Mouse (Mus musculus): ENCODE results near the gene Glrx3. TPM values are rescaled to one million over a fixed set of nuclear protein-coding genes. Genes with fewer than 3 reads are reported as not detected.

Glrx3 gene
- total and polyA plus RNA-seq, 2 experiments from 2014 or later: 158 to 233 TPM

- H3K4me2 ChIP-seq (ENCODE audit: low read depth): peak within 1 kb of the TSS; percentile 72
- no peaks in the 10 kb centered on the region for H3K4me1 ChIP-seq (ENCODE audit: insufficient read depth)
- 3% methylated on average over 63 of the region's 63 CpGs for WGBS
- peak; percentile 99 for ATAC-seq
- no peaks in the 10 kb centered on the region for H3K9me3 ChIP-seq (ENCODE audit: low read length)
- TF ChIP-seq CTCF (IDR thresholded peaks at IDR 0.05; ENCODE audit: low read depth): peak; percentile 21; the same call in 1 of the 2 replicates
- peak within 1 kb of the TSS; percentile 89 for H3K27ac ChIP-seq (ENCODE audit: low read depth, low read length)
- peak within 1 kb of the TSS; percentile 88 for H3K4me3 ChIP-seq (ENCODE audit: low read depth, low read length)
- peak; percentile 98 for DNase-seq
- no peaks in the 10 kb centered on the region for H3K27me3 ChIP-seq (ENCODE audit: insufficient read depth, low read length)
- no peaks in the 10 kb centered on the region for H3K36me3 ChIP-seq (ENCODE audit: insufficient read depth)
- H3K9ac ChIP-seq: peak within 1 kb of the TSS; percentile 66
Observed at GRCm38 (mm10) chr7:137410337-137411197, 26.8 kb upstream of the Glrx3 start, which contains the start of gene 9430038I01Rik. TSS of gene 9430038I01Rik (minus strand) at chr7:137410762.

- Histone ChIP-seq H3K4me2 (ENCODE audit: low read depth) (no peak overlapping the region), H3K9me3 (ENCODE audit: low read length) (no peaks in the 10 kb centered on the region), H3K9ac (no peak overlapping the region), H3K36me3 (ENCODE audit: insufficient read depth) (no peaks in the 10 kb centered on the region), H3K27me3 (ENCODE audit: insufficient read depth, low read length) (no peaks in the 10 kb centered on the region), H3K27ac (ENCODE audit: low read depth, low read length) (no peak overlapping the region), H3K4me1 (ENCODE audit: insufficient read depth) (no peaks in the 10 kb centered on the region), H3K4me3 (ENCODE audit: low read depth, low read length) (no peak overlapping the region)
- 83% methylated on average over 7 of the region's 8 CpGs for WGBS
- TF ChIP-seq CTCF (IDR thresholded peaks at IDR 0.05; ENCODE audit: low read depth): no peak
- DNase-seq: no peak
- ATAC-seq: no peak
Observed at GRCm38 (mm10) chr7:137414710-137415109, 22.7 kb upstream of the Glrx3 start.

GRCm38 (mm10) chr7:137420550-137420949 lies 16.9 kb upstream of the Glrx3 start:
- no peak overlapping the region for H3K4me2 ChIP-seq (ENCODE audit: low read depth)
- no peaks in the 10 kb centered on the region for H3K4me1 ChIP-seq (ENCODE audit: insufficient read depth)
- ATAC-seq (no peak), DNase-seq (no peak)
- H3K4me3 ChIP-seq (ENCODE audit: low read depth, low read length): no peak overlapping the region
- no peak overlapping the region for H3K27ac ChIP-seq (ENCODE audit: low read depth, low read length)
- no peaks in the 10 kb centered on the region for H3K27me3 ChIP-seq (ENCODE audit: insufficient read depth, low read length)
- WGBS: 92% methylated on average over 2 of the region's 2 CpGs
- TF ChIP-seq CTCF (IDR thresholded peaks at IDR 0.05; ENCODE audit: low read depth): no peak
- no peaks in the 10 kb centered on the region for H3K9me3 ChIP-seq (ENCODE audit: low read length)
- no peaks in the 10 kb centered on the region for H3K36me3 ChIP-seq (ENCODE audit: insufficient read depth)
- H3K9ac ChIP-seq: no peak overlapping the region

- Histone ChIP-seq H3K4me1 (ENCODE audit: insufficient read depth) (no peaks in the 10 kb centered on the region), H3K4me3 (ENCODE audit: low read depth, low read length) (no peak overlapping the region), H3K4me2 (ENCODE audit: low read depth) (no peak overlapping the region), H3K36me3 (ENCODE audit: insufficient read depth) (no peaks in the 10 kb centered on the region), H3K9me3 (ENCODE audit: low read length) (no peaks in the 10 kb centered on the region), H3K27ac (ENCODE audit: low read depth, low read length) (no peak overlapping the region), H3K27me3 (ENCODE audit: insufficient read depth, low read length) (no peaks in the 10 kb centered on the region), H3K9ac (no peak overlapping the region)
- ATAC-seq (no peak), DNase-seq (no peak)
- 94% methylated on average over 4 of the region's 4 CpGs for WGBS
- TF ChIP-seq CTCF (IDR thresholded peaks at IDR 0.05; ENCODE audit: low read depth): no peak
Observed at GRCm38 (mm10) chr7:137421236-137421635, 16.2 kb upstream of the Glrx3 start.

GRCm38 (mm10) chr7:137426693-137427092 lies 10.7 kb upstream of the Glrx3 start:
- no peak for TF ChIP-seq CTCF (IDR thresholded peaks at IDR 0.05; ENCODE audit: low read depth)

GRCm38 (mm10) chr7:137431769-137432603 lies 5.4 kb upstream of the Glrx3 start:
- Histone ChIP-seq H3K9ac (no peak overlapping the region), H3K36me3 (ENCODE audit: insufficient read depth) (no peaks in the 10 kb centered on the region), H3K4me1 (ENCODE audit: insufficient read depth) (no peaks in the 10 kb centered on the region), H3K27me3 (ENCODE audit: insufficient read depth, low read length) (no peaks in the 10 kb centered on the region), H3K4me3 (ENCODE audit: low read depth, low read length) (no peak overlapping the region), H3K9me3 (ENCODE audit: low read length) (no peaks in the 10 kb centered on the region), H3K4me2 (ENCODE audit: low read depth) (no peak overlapping the region), H3K27ac (ENCODE audit: low read depth, low read length) (no peak overlapping the region)
- 17% methylated on average over 13 of the region's 13 CpGs for WGBS
- no peak for TF ChIP-seq CTCF (IDR thresholded peaks at IDR 0.05; ENCODE audit: low read depth)
- ATAC-seq (no peak), DNase-seq (no peak)

More at GRCm38 (mm10) chr7:137426693-137427092, 10.7 kb upstream of the Glrx3 start:
- ATAC-seq: no peak
- H3K9ac ChIP-seq: no peak overlapping the region
- 62% methylated on average over 4 of the region's 4 CpGs for WGBS
- no peak for DNase-seq
- H3K9me3 ChIP-seq (ENCODE audit: low read length): no peaks in the 10 kb centered on the region
- no peak overlapping the region for H3K4me3 ChIP-seq (ENCODE audit: low read depth, low read length)
- H3K4me1 ChIP-seq (ENCODE audit: insufficient read depth): no peaks in the 10 kb centered on the region
- H3K36me3 ChIP-seq (ENCODE audit: insufficient read depth): no peaks in the 10 kb centered on the region
- no peak overlapping the region for H3K4me2 ChIP-seq (ENCODE audit: low read depth)
- no peaks in the 10 kb centered on the region for H3K27me3 ChIP-seq (ENCODE audit: insufficient read depth, low read length)
- no peak overlapping the region for H3K27ac ChIP-seq (ENCODE audit: low read depth, low read length)
